In genomic region chr4:71560656-71561055, GRCm38 (mm10) we compare ENCODE assay signal across 18 mouse cellular contexts.
DNase-seq lines count a peak whose midpoint lies in the region; TF ChIP-seq lines count a peak whose summit lies in the region.
"Had no signal": no experiment of that assay in that cellular context is flagged by ENCODE, and none has a peak within 500 bp of the region (broad histone marks: within the 10 kb centered on the region; RNA-seq: fewer than 3 reads in every experiment).

No protein-coding gene starts in this region.

- H3K36me3 ChIP-seq in kidney, adult 2 months (ENCODE audit: control insufficient read depth, insufficient read depth, low read length): no peaks in the 10 kb centered on the region
- H3K36me3 ChIP-seq: embryonic facial prominence, embryonic 13.5 days; embryonic facial prominence, embryonic 15.5 days; forebrain, embryonic 10.5 days; forebrain, embryonic 12.5 days had no signal

- no peak for TF ChIP-seq CTCF in kidney, adult 2 months (conservative IDR thresholded peaks at IDR 0.05; ENCODE audit: insufficient read depth, insufficient read length, low read depth, low read length)

- no peak overlapping the region for H3K4me3 ChIP-seq in kidney, adult 2 months (ENCODE audit: insufficient read depth, low read depth, low read length)
- H3K4me3 ChIP-seq: embryonic facial prominence, embryonic 13.5 days; embryonic facial prominence, embryonic 15.5 days; erythroblast, embryonic 14.5 days; forebrain, embryonic 10.5 days; forebrain, embryonic 12.5 days had no signal

- H3K27ac ChIP-seq in kidney, adult 2 months (ENCODE audit: insufficient read depth, low read depth, low read length): no peak overlapping the region
- H3K27ac ChIP-seq: embryonic facial prominence, embryonic 13.5 days; embryonic facial prominence, embryonic 15.5 days; forebrain, embryonic 10.5 days; forebrain, embryonic 12.5 days had no signal

- 52% methylated on average over 5 of the region's 5 CpGs for whole genome bisulfite sequencing in kidney, adult 2 months

- no peaks in the 10 kb centered on the region for H3K27me3 ChIP-seq in kidney, adult 2 months (replicated peaks; ENCODE audit: control insufficient read depth, insufficient read depth, low read length)
- H3K27me3 ChIP-seq: embryonic facial prominence, embryonic 13.5 days; embryonic facial prominence, embryonic 15.5 days; forebrain, embryonic 12.5 days had no signal

- DNase-seq in cerebellum, postnatal 10 days: peak; percentile 17 to 30
- no peak for DNase-seq in cerebellum, postnatal 4 days (ENCODE audit: low spot score in 2 of 2)
- peak; percentile 60 for DNase-seq in kidney, adult 2 months
- DNase-seq in kidney, adult 18-20 months: no peak
- DNase-seq in kidney, postnatal 10 days: peak; percentile 3
- DNase-seq in kidney, adult 11 months: no peak
- DNase-seq: adrenal gland, adult 8-10 months; adrenal gland, postnatal 25 days; cerebellum, adult 11-12 months; cerebellum, adult 2 months; cerebellum, adult 9-10 months; cerebellum, postnatal 25 days; embryo, embryonic 11 days had no signal

- no peak for TF ChIP-seq POLR2A in kidney, adult 2 months (IDR thresholded peaks at IDR 0.05; ENCODE audit: low read depth, low read length)

- H3K4me1 ChIP-seq in kidney, adult 2 months (ENCODE audit: control insufficient read depth, insufficient read depth, low read length): no peaks in the 10 kb centered on the region
- H3K4me1 ChIP-seq: embryonic facial prominence, embryonic 13.5 days; embryonic facial prominence, embryonic 15.5 days; forebrain, embryonic 10.5 days; forebrain, embryonic 12.5 days had no signal

Comparison
In these comparisons a context has a peak if more than half of its experiments do, and no peak if none do; other contexts are left out.
1. DNase-seq: peak in cerebellum, postnatal 10 days (2 of 2), kidney, adult 2 months (single experiment) and kidney, postnatal 10 days (single experiment); none in cerebellum, postnatal 4 days (0 of 2), kidney, adult 18-20 months (single experiment) and kidney, adult 11 months (single experiment).